Mouse (Mus musculus): ENCODE results near the gene Bcl10. TPM values are rescaled to one million over a fixed set of nuclear protein-coding genes. Genes with fewer than 3 reads are reported as not detected.
"Not testable (repeated sequence)": the region's sequence is repeated elsewhere in the genome, so short reads cannot be mapped to it uniquely, and the experiment has no call there.

Gene Bcl10
- total RNA-seq (2014; rRNA removed): 25.9 and 32.8 TPM in 2 replicates
- polyA plus RNA-seq (2015; fragmentation: Nextera tagmentation; extraction: Ambion mirVana): 36.4 and 37.5 TPM in 2 replicates

DNA sequence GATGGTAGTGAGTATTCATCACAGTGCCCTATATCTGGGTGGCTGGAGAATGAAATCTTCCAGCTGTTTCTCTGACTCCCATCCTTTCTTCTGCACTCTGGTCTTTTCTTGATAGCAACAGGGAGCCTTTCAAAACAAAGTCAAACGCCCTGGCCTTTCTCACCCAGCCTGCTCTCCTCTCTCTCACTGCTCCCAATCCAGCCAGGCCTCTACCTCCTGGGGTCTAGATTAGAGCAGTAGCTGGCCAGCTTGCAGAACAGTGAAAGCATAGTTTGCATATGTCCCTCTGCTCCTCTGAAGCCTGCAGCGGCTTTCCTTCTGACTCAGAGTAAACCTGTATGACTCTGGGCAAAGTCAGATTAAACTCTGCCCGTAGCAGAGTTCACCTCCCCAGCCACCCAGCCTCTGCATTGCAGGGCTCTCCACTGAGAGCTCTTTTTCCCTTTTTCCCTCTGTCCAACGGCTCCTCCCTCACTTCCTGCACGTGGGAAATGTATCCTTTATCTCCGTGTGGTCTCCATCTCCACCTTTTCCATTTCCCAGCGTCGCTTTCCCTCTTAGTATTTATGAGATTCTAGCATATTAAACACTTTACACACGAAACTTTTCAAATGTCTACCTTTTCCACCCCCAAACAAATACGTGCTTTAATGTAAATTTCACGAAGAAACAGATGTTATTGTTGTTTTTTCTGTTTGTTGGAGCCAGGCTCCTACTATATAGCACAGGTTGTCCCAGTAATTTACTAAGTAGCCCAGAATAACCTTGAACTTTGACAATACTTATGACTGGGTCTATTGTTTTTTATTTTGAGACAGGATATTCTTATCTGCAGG lies at the start of gene Bcl10:
Bcl10 (plus strand) TSS at position 786 of the 836 bp plus-strand sequence.
- Histone ChIP-seq H3K27me3 (ENCODE audit: insufficient read depth, low read length) (no peaks in the 10 kb centered on the region), H3K9ac (replicated peaks; ENCODE audit: low read length) (peak within 1 kb of the TSS; percentile 14; the same call in 1 of the 2 replicates), H3K36me3 (ENCODE audit: insufficient read depth, low read length) (no peaks in the 10 kb centered on the region), H3K27ac (0 out of 2 replicates have a peak within 1 kb of the TSS, but pooled peaks have one; percentile 54), H3K4me3 (ENCODE audit: low read length) (peak within 1 kb of the TSS; percentile 93), H3K4me2 (ENCODE audit: low read depth, low read length) (peak within 1 kb of the TSS; percentile 55), H3K4me1 (ENCODE audit: insufficient read depth, low read length) (0 out of 2 replicates have a peak, but pooled peaks cover 9% of the 10 kb centered on the region), H3K9me3 (ENCODE audit: low read length) (no peaks in the 10 kb centered on the region)
- DNase-seq (ENCODE audit: low spot score) (no peak), ATAC-seq (no peak)
- WGBS: 32% methylated on average over 11 of the region's 11 CpGs
- TF ChIP-seq CTCF (IDR thresholded peaks at IDR 0.05; ENCODE audit: low read depth): no peak

DNA sequence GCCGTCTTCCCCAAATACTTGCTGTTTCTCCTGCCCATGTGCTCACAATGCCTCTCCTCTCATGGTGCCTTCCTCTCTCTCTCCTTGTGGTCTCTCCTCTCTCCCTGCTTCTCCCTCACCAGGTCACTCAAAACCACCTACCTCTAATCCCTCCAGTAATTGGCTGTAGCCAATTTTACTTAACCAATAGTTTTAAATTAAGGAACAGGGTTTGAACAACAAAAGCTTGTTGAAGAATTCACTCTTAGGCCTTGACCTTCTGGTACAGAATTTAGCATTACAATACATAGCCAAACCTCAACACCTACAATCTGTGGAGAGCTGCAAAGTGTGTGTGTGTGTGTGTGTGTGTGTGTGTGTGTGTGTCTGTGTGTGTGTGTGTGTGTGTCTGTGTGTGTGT lies 49.3 kb upstream of the Bcl10 start:
- no peaks in the 10 kb centered on the region for H3K4me1 ChIP-seq (ENCODE audit: insufficient read depth, low read length)
- H3K36me3 ChIP-seq (ENCODE audit: insufficient read depth, low read length): no peaks in the 10 kb centered on the region
- DNase-seq (ENCODE audit: low spot score): no peak
- no peaks in the 10 kb centered on the region for H3K27me3 ChIP-seq (ENCODE audit: insufficient read depth, low read length)
- H3K9me3 ChIP-seq (ENCODE audit: low read length): no peaks in the 10 kb centered on the region
- ATAC-seq: no peak
- 92% methylated on average over 1 of the region's 1 CpGs for WGBS
- no peak overlapping the region for H3K4me2 ChIP-seq (ENCODE audit: low read depth, low read length)
- H3K4me3 ChIP-seq (ENCODE audit: low read length): no peak overlapping the region
- H3K9ac ChIP-seq (replicated peaks; ENCODE audit: low read length): no peak overlapping the region
- no peak overlapping the region for H3K27ac ChIP-seq
- TF ChIP-seq CTCF (IDR thresholded peaks at IDR 0.05; ENCODE audit: low read depth): no peak

DNA sequence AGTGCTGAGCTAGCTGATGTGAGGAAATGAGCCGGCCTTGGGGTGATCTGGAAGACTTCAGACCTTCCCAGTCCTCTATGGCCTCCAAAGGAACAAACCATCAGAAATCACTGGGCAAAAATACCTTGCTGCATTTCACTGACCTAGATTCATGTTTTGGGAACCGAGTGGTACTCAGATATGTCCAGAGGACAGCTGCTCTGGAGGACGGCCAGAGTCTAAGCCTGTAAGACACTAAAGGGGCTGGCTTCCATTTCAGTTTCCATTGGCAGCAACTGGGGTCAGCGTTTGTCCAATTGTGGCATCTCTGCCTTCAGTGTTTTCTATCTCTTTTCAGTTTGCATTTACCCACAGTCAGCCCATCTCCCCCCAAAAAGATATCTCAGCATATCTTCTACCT lies 48.5 kb upstream of the Bcl10 start:
- 68% methylated on average over 4 of the region's 4 CpGs for WGBS
- DNase-seq (ENCODE audit: low spot score) (peak; percentile 41), ATAC-seq (no peak)
- no peaks in the 10 kb centered on the region for H3K36me3 ChIP-seq (ENCODE audit: insufficient read depth, low read length)
- no peak overlapping the region for H3K9ac ChIP-seq (replicated peaks; ENCODE audit: low read length)
- no peak overlapping the region for H3K4me3 ChIP-seq (ENCODE audit: low read length)
- no peaks in the 10 kb centered on the region for H3K27me3 ChIP-seq (ENCODE audit: insufficient read depth, low read length)
- H3K9me3 ChIP-seq (ENCODE audit: low read length): no peaks in the 10 kb centered on the region
- no peaks in the 10 kb centered on the region for H3K4me1 ChIP-seq (ENCODE audit: insufficient read depth, low read length)
- no peak for TF ChIP-seq CTCF (IDR thresholded peaks at IDR 0.05; ENCODE audit: low read depth)
- H3K4me2 ChIP-seq (ENCODE audit: low read depth, low read length): no peak overlapping the region
- no peak overlapping the region for H3K27ac ChIP-seq

DNA sequence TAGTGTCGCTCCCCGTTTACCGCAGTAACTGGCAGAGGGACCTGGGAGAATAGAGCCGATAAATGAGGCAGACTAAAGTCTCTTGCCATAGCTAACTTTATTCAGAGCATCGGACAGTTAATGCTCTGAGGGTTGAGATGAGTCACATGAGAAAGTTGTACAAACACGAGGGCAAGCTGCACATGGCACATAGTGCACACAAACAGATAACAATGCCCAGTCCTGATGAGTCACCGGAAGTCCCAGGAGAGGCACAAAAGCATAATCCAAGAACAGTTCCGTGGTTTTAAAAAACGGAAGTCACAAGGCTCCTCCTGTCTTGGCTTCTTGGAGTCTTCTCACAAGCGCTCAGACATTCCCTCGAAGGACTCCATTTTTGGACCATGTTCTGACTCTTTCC lies 46.5 kb upstream of the Bcl10 start:
- Histone ChIP-seq H3K4me3 (ENCODE audit: low read length) (no peak overlapping the region), H3K9ac (replicated peaks; ENCODE audit: low read length) (no peak overlapping the region), H3K9me3 (ENCODE audit: low read length) (no peaks in the 10 kb centered on the region), H3K4me2 (ENCODE audit: low read depth, low read length) (no peak overlapping the region), H3K27me3 (ENCODE audit: insufficient read depth, low read length) (no peaks in the 10 kb centered on the region), H3K27ac (no peak overlapping the region), H3K36me3 (ENCODE audit: insufficient read depth, low read length) (no peaks in the 10 kb centered on the region), H3K4me1 (ENCODE audit: insufficient read depth, low read length) (no peaks in the 10 kb centered on the region)
- ATAC-seq: no peak
- DNase-seq (ENCODE audit: low spot score): no peak
- WGBS: 83% methylated on average over 11 of the region's 11 CpGs
- TF ChIP-seq CTCF (IDR thresholded peaks at IDR 0.05; ENCODE audit: low read depth): no peak

DNA sequence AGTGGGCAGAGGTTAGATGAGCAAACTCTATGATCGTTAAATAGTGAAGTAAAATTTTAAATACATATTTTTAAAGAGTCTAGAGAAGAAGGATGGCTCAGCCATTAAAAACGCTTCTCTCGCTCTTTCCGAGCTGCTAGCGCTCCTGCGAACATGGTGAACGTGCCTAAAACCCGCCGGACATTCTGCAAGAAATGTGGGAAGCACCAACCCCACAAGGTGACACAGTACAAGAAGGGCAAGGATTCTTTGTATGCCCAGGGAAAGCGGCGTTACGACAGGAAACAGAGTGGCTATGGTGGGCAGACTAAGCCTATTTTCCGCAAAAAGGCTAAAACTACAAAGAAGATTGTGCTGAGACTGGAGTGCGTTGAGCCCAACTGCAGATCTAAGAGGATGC lies 43.7 kb upstream of the Bcl10 start:
- WGBS: 93% methylated on average over 13 of the region's 14 CpGs
- H3K36me3 ChIP-seq (ENCODE audit: insufficient read depth, low read length); H3K27ac ChIP-seq; DNase-seq (ENCODE audit: low spot score); H3K4me3 ChIP-seq (ENCODE audit: low read length); H3K27me3 ChIP-seq (ENCODE audit: insufficient read depth, low read length); ATAC-seq; H3K4me1 ChIP-seq (ENCODE audit: insufficient read depth, low read length); H3K4me2 ChIP-seq (ENCODE audit: low read depth, low read length); H3K9ac ChIP-seq (replicated peaks; ENCODE audit: low read length); H3K9me3 ChIP-seq (ENCODE audit: low read length): not testable (repeated sequence)

DNA sequence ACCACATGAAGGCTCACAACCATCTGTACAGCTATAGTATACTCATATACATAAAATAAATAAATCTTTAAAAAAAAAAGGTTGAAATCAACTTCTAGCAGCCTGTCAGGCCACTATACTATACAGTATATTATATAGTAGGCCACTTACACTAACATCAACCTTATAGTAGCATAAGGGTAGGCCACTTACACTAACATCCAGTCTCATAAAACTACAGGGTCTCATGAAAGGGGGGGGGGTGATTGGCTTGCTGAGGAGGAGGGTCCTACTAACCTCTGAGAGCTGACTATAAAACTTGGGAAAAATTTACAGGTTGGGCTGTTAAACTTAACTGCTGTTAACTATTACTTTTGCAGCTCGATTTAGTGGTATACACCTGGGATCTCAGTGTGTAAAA lies 42.3 kb upstream of the Bcl10 start:
- H3K4me3 ChIP-seq (ENCODE audit: low read length): no peak overlapping the region
- no peak for ATAC-seq
- no peak for TF ChIP-seq CTCF (IDR thresholded peaks at IDR 0.05; ENCODE audit: low read depth)

More for the DNA sequence above, 42.3 kb upstream of the Bcl10 start:
- H3K9me3 ChIP-seq (ENCODE audit: low read length): no peaks in the 10 kb centered on the region
- no peak overlapping the region for H3K4me2 ChIP-seq (ENCODE audit: low read depth, low read length)
- no peaks in the 10 kb centered on the region for H3K36me3 ChIP-seq (ENCODE audit: insufficient read depth, low read length)
- H3K27me3 ChIP-seq (ENCODE audit: insufficient read depth, low read length): no peaks in the 10 kb centered on the region
- DNase-seq (ENCODE audit: low spot score): no peak
- peaks cover 11% of the 10 kb centered on the region for H3K4me1 ChIP-seq (ENCODE audit: insufficient read depth, low read length)
- H3K27ac ChIP-seq: no peak overlapping the region
- H3K9ac ChIP-seq (replicated peaks; ENCODE audit: low read length): no peak overlapping the region
- WGBS: 80% methylated on average over 1 of the region's 1 CpGs
